Mouse (Mus musculus) stomach, embryonic 14.5 days (tissue): Measurements from ENCODE around the gene Cntfr. TPM values are rescaled to one million over a fixed set of nuclear protein-coding genes. Genes with fewer than 3 reads are reported as not detected.
A peak's percentile ranks its signal among the peaks of the same experiment; 100 is the strongest.

Experiments
- ATAC-seq: fragments of 200-750 bp; cut with Nextera tagmentation; 2 replicates; pipeline ENCODE4 v1.8.0; 2017; ENCODE audit warnings: low read depth, moderate TSS enrichment; ENCODE audit not compliant: insufficient number of reproducible peaks, insufficient read depth, low FRiP score
- H3K27ac ChIP-seq: fragments of 300-500 bp; sonication (generic); 2 replicates; pipeline ENCODE4 v1.5.1; 2014; ENCODE audit warnings: mild to moderate bottlenecking, low read length, moderate library complexity, mixed read lengths
- H3K27me3 ChIP-seq: fragments of 300-500 bp; sonication (generic); 2 replicates; pipeline ENCODE4 v1.6.1; 2014; ENCODE audit warnings: low read length, control low read depth, mixed read lengths; ENCODE audit not compliant: control insufficient read depth, insufficient read depth
- H3K36me3 ChIP-seq: fragments of 300-500 bp; sonication (generic); 2 replicates; pipeline ENCODE4 v1.6.1; 2014; ENCODE audit warnings: mild to moderate bottlenecking, control low read depth, low read length, moderate library complexity, mixed read lengths; ENCODE audit not compliant: control insufficient read depth, insufficient read depth
- H3K4me1 ChIP-seq: fragments of 300-500 bp; sonication (generic); 2 replicates; pipeline ENCODE4 v1.6.1; 2014; ENCODE audit warnings: low read length, control low read depth, mixed read lengths; ENCODE audit not compliant: control insufficient read depth, insufficient read depth
- H3K4me2 ChIP-seq: fragments of 300-500 bp; sonication (generic); replicated peaks from 2 replicates; pipeline ENCODE4 v1.6.1; 2014; ENCODE audit warnings: low read depth, low read length, control low read depth
- H3K4me3 ChIP-seq: fragments of 300-500 bp; sonication (generic); 2 replicates; pipeline ENCODE4 v1.5.1; 2014; ENCODE audit warnings: low read depth, low read length, control low read depth
- H3K9ac ChIP-seq: fragments of 300-500 bp; sonication (generic); replicated peaks from 2 replicates; pipeline ENCODE4 v1.6.1; 2014; ENCODE audit warnings: low read depth, mild to moderate bottlenecking, control low read depth, low read length, moderate library complexity, mixed read lengths
- H3K9me3 ChIP-seq: fragments of 300-500 bp; sonication (generic); 2 replicates; pipeline ENCODE4 v1.6.1; 2016; ENCODE audit warnings: low read depth, low read length, control low read depth; ENCODE audit not compliant: control insufficient read depth
- WGBS: fragments of 180-500 bp; shearing (Covaris S2); extraction: QIAGEN DNeasy Blood & Tissue Kit; methylation state at CpG from one replicate; pipeline ENCODE4 v1.1.7; 2014; 5-methylcytosine and 5-hydroxymethylcytosine counted together
- polyA plus RNA-seq: library from polyadenylated mRNA; unstranded; fragments of >200 nt; fragmentation: Nextera tagmentation; extraction: Ambion mirVana; gene quantifications from 2 replicates; pipeline ENCODE4 v1.2.1, GENCODE M21; 2014

Cntfr gene
- polyA plus RNA-seq, 1 experiment from 2014 or later = 11.3 TPM

DNA sequence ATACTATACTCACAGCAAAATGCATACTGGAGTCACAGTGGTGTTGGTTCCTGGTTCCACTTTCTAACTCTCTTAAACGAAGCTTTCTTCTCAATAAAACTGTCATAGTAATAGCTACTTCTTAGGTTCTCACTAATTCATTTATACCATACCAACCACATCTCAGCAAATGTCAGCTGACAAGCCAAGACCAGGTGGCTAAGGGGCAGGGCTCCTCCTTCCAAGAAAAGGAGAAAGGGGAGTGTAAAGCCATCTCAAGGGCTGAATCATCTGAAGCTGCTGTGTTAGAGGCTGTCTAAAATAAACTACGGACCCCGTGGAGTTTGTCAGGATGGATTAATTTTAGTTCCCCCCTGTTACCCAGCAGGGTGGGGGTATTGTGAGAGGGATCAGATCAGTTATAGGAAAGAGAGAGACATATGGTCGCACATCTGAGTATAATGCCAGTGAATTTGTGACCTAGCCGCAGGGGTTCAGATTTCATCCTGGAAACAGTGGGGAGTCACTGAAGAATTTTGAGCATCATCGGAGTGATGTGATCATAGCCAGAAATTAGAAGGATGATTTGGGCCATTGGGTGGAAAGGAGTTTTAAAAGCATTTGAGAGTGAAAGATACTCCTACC lies 55.6 kb downstream of the Cntfr start:
- Histone ChIP-seq H3K9ac (no peak overlapping the region), H3K9me3 (no peaks in the 10 kb centered on the region), H3K36me3 (no peaks in the 10 kb centered on the region), H3K4me1 (peaks cover 16% of the 10 kb centered on the region; the same call in 1 of the 2 replicates), H3K4me2 (no peak overlapping the region), H3K27me3 (no peaks in the 10 kb centered on the region), H3K4me3 (no peak overlapping the region), H3K27ac (no peak overlapping the region)
- WGBS = 85% methylated on average over 6 of the region's 6 CpGs
- ATAC-seq = no peak

DNA sequence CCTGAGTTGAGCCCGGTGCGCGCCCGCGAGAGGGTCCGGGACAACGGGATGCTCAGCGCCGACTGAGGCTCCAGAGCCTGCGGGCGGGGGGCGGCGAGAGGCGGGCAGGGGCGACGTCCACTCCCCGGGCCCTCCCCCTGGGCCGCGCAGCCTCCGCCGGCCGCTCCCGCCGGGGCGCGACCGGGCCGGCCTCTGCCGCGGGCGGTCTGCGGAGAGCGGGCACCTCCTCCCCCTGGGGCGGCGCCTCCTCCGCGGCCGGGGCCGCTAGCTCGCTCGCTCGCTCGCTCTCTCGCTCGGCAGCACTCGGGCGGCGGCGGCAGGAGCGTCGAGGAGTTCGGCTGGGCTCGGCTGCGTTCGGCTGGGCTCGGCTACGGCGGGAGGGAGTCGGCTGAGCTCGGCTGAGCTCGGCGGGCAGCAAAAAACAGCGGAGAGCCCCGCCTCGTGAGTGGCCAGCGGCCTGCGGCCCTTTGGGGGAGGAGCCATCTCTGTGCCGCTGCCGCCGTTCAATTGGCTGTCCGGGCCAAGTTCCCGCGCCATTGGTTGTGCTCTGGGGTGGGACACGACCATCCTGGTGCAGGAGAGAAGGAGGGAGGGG lies 56.9 kb downstream of the Cntfr start, which contains the start of gene Enho:
Gene Enho (minus strand): TSS at position 412 of the 595 bp plus-strand sequence.
- H3K27ac ChIP-seq = no peak within 1 kb of the TSS
- peaks cover 20% of the 10 kb centered on the region; the same call in 1 of the 2 replicates for H3K4me1 ChIP-seq
- WGBS = under 1% methylated on average over 49 of the region's 74 CpGs
- peak; percentile 91 for ATAC-seq
- no peaks in the 10 kb centered on the region for H3K27me3 ChIP-seq
- no peaks in the 10 kb centered on the region for H3K9me3 ChIP-seq
- H3K9ac ChIP-seq = peak within 1 kb of the TSS; percentile 80
- H3K4me2 ChIP-seq = peak within 1 kb of the TSS; percentile 82
- H3K36me3 ChIP-seq = no peaks in the 10 kb centered on the region
- H3K4me3 ChIP-seq = peak within 1 kb of the TSS; percentile 47

DNA sequence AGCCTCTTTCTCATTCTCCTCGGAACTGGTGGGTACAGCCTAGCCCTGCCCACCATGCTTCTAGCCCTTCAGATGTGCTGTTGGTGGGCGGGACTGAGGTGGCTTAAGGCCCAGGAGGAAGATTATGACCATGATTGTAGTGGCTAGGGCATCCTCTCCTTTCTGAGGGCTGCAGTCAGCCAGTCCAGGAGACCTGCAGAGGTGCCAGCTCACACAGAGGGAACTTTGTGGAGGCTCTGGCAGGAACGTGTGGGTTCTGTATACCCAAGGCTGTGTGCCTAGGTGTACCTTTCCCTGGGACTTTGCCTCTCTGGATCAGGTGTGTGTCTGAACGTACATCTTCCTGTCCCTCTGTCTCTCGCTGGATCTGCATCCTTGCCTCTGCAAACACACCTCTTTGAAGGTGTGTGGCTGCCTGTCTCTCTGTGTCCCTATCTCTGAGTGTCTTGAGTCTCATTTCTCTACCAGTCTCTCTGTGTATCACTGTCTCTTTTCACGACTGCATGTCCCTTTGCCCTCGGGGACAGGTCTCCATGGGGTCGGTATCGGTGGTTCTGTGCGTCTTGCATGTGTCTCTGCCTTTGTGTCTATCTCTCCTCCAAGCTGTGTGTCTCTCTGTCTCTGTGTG lies 57.6 kb downstream of the Cntfr start:
- peak overlapping the region; percentile 80 for H3K9ac ChIP-seq
- peak overlapping the region; percentile 82 for H3K4me2 ChIP-seq
- ATAC-seq = no peak
- no peak overlapping the region for H3K27ac ChIP-seq
- H3K36me3 ChIP-seq = no peaks in the 10 kb centered on the region
- H3K27me3 ChIP-seq = no peaks in the 10 kb centered on the region
- peaks cover 20% of the 10 kb centered on the region; the same call in 1 of the 2 replicates for H3K4me1 ChIP-seq
- H3K4me3 ChIP-seq = peak overlapping the region; percentile 47
- 20% methylated on average over 10 of the region's 10 CpGs for WGBS
- no peaks in the 10 kb centered on the region for H3K9me3 ChIP-seq

DNA sequence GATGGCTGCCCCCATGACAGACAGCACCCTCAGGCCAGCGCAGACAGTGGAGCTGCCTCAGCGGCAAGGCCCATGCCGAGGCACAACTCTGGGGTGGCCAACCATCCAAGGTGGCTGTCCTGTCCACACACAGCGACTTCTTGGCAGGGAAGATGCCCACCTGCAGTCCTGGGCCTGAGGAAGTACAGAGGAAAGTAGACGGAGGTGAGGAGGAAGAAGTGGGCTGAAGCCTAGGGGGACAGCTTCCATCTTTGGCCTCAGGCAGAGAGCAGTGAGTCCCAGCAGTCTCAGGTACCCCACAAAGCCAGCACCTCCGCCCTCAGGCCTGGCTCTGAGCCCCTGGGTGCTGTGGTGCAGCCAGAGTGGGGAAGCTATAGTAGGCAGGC lies 58.1 kb downstream of the Cntfr start:
- peaks cover 20% of the 10 kb centered on the region; the same call in 1 of the 2 replicates for H3K4me1 ChIP-seq
- peak overlapping the region; percentile 82 for H3K4me2 ChIP-seq
- no peak overlapping the region for H3K27ac ChIP-seq
- H3K9me3 ChIP-seq = no peaks in the 10 kb centered on the region
- H3K27me3 ChIP-seq = no peaks in the 10 kb centered on the region
- peak overlapping the region; percentile 47; the same call in 1 of the 2 replicates for H3K4me3 ChIP-seq
- H3K9ac ChIP-seq = no peak overlapping the region
- WGBS = 88% methylated on average over 6 of the region's 6 CpGs
- ATAC-seq = no peak
- H3K36me3 ChIP-seq = no peaks in the 10 kb centered on the region

DNA sequence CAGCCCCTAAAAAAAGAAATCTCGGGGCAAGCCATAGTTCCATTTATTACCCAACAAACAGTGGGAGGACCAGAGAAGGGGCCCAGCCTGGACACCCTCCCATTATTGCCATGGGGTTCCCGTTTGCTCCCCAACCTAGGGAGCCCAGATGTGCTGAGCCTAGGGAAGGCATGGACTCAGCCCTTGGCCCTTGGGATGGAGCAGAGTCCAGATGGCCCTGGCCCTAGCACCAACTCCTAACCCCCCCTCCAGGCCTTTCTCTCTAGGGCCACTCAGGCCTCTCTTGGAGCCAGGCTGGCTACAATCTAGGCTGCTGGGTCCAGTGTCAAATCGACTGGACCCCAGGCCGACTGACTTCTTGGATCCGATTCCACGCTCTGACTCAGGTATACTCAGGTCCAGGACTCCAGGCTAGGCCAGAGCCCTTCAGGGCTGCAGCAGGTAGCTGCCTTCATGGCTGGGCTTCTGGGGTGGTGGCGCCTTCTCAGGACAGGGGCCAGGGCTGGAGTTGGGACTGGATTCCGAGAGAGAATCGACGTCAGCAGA lies 58.6 kb downstream of the Cntfr start:
- Histone ChIP-seq H3K4me2 (peak overlapping the region; percentile 82; the same call in 1 of the 2 replicates), H3K9ac (no peak overlapping the region), H3K27me3 (no peaks in the 10 kb centered on the region), H3K27ac (no peak overlapping the region), H3K9me3 (no peaks in the 10 kb centered on the region), H3K4me3 (no peak overlapping the region), H3K36me3 (no peaks in the 10 kb centered on the region), H3K4me1 (peaks cover 20% of the 10 kb centered on the region; the same call in 1 of the 2 replicates)
- WGBS = 91% methylated on average over 10 of the region's 10 CpGs
- ATAC-seq = no peak

DNA sequence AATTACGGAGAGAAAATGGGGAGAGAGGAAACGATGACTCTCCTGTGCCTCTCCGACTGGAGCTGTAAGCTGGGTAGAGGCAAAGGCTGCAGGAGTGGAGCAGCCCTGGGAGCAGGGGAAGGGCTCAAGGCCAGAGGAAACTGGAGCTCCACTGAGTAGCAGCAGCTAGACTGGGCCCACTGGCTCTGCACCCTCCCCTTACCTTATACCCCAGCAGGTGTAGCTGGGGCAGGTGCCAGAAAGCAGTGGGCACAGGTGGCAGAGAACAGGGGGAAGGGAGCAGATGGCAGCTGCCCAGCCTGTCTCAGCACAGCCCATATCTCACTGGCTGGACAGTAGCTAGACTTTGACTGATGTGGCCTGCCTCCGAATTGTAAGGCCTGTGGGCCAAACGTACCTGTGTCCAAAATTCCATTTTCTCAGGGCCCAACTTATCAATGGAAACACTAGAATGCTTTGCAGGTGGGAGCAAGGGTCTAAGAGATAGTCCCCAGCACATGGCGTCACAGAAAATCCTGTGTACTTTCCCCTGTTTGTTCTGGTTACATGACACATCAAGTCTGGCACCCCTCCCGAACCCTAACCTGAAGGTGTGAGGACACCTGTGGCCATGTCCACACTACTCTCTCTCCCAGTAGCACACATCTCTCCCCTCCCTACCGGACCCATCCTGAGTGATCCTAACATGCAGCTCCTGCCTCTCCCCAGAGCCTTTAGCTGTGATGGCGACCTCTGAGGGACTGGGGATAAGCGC lies 59.8 kb downstream of the Cntfr start:
- Histone ChIP-seq H3K9me3 (no peaks in the 10 kb centered on the region), H3K27me3 (no peaks in the 10 kb centered on the region), H3K27ac (0 out of 2 replicates have a peak overlapping the region, but pooled peaks have one; percentile 10), H3K4me1 (peaks cover 24% of the 10 kb centered on the region; the same call in 1 of the 2 replicates), H3K4me2 (no peak overlapping the region), H3K4me3 (no peak overlapping the region), H3K36me3 (no peaks in the 10 kb centered on the region), H3K9ac (no peak overlapping the region)
- ATAC-seq = no peak
- WGBS = 71% methylated on average over 10 of the region's 10 CpGs

DNA sequence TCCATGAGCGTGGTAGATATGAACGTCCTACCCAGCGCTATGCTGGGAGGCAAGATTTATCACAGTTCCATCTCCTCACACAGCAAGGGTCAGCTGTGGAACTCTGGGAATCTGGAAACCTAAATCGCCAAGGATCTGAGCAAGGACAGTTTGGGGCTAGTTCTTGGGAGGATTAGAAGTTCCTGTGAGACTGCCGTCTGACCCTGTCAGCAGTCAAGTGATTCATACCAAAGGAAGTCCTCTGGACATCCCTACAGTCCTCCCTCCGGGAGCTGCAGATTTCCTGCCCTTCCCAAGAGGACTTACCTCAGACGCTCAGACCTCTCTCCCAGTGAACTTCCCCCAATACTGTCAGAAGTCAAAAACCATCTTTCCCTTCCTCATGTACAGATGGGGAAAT lies 60.5 kb downstream of the Cntfr start:
- no peak for ATAC-seq
- Histone ChIP-seq H3K36me3 (no peaks in the 10 kb centered on the region), H3K4me1 (peaks cover 28% of the 10 kb centered on the region), H3K27ac (peak overlapping the region; percentile 10; the same call in 1 of the 2 replicates), H3K27me3 (no peaks in the 10 kb centered on the region), H3K9me3 (no peaks in the 10 kb centered on the region), H3K4me3 (no peak overlapping the region), H3K9ac (no peak overlapping the region), H3K4me2 (no peak overlapping the region)
- WGBS = 28% methylated on average over 7 of the region's 7 CpGs

DNA sequence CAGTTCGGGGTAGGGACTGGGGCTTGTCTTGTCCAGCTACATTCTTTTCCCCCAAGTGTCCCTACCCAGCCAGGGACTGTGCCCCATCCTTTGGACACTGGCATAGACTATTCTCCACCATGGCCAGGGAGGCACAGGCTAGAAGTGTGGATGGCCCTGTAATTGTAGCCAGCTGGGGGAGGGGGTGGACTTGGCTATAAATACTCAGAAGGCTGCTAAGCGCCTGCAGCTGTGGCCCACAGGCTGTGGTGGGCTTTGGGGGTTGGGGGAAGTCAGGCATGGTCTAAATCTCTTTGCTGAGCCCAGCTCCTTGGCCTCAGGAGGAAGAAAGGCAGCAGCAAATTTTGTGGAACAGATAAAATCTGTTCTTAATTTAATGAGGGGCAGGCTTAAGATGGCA lies 61.0 kb downstream of the Cntfr start:
- Histone ChIP-seq H3K9ac (no peak overlapping the region), H3K27ac (no peak overlapping the region; the same call in 1 of the 2 replicates), H3K4me2 (no peak overlapping the region), H3K9me3 (no peaks in the 10 kb centered on the region), H3K4me3 (no peak overlapping the region), H3K27me3 (no peaks in the 10 kb centered on the region), H3K4me1 (peaks cover 33% of the 10 kb centered on the region), H3K36me3 (no peaks in the 10 kb centered on the region)
- 50% methylated on average over 2 of the region's 2 CpGs for WGBS
- ATAC-seq = no peak
